Mouse (Mus musculus): ENCODE measurements around the gene 1600014C10Rik.

DNA sequence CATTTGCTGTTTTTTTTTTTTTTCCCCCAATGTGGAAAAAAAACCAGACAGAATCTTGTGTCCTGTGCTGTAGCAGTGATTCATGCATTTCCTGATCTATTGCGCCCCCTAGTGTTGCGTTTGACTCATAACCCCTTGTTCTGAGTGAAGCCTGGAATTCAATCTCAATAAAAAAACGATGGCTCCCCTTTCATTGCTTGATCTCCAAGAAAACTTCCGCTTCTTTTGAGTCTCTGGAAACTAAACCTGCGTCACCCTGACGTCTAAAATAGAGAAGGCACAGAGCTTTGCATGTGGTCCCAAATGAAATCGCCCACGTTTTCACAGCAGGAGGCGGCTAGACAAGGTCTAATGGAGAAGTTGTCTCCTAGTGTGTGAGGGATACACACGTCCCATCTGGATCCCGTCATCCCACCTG lies 15.3 kb upstream of the 1600014C10Rik start:
- TF ChIP-seq GATA1 (IDR thresholded peaks at IDR 0.05; ENCODE audit: low read length) (no peak), TAL1 (IDR thresholded peaks at IDR 0.05; ENCODE audit: low read length) (no peak)

Data from erythroblast, embryonic 14.5 days (primary cell).